Mouse (Mus musculus): ENCODE results near the gene Nmur2.

GRCm38 (mm10) chr11:56008277-56008676, 32.5 kb downstream of the Nmur2 start:
- TF ChIP-seq POLR2A (IDR thresholded peaks at IDR 0.05; ENCODE audit: borderline replicate concordance, low read depth, low read length) (no peak), CTCF (IDR thresholded peaks at IDR 0.05; ENCODE audit: low read depth, low read length) (no peak)

Data from bone marrow macrophage, adult 2 months (primary cell).